Mouse (Mus musculus) inflammation-experienced regulatory T-cells, adult 16 weeks (primary cell): ENCODE measurements around the gene Col6a6. TPM values are rescaled to one million over a fixed set of nuclear protein-coding genes. Genes with fewer than 3 reads are reported as not detected.

Experiments used
- polyA plus RNA-seq: library from polyadenylated mRNA; unstranded; fragments of 100-300 nt; shearing (Covaris generic); gene quantifications from one replicate; pipeline ENCODE4 v1.2.1, GENCODE M21; 2017

Col6a6 gene
- not detected for polyA plus RNA-seq

GRCm38 (mm10) chr9:105827791-105828385, at the start of gene Col6a6:
Gene Col6a6, minus strand, starts transcription at chr9:105828160.

GRCm38 (mm10) chr9:105642460-105643371, 185.2 kb downstream of the Col6a6 start, which contains the start of gene Pik3r4:
Gene Pik3r4, plus strand, starts transcription at chr9:105642978.

Other genes starting within 250 kb of the Col6a6 start
- gene Pik3r4, start 185.2 kb downstream of the Col6a6 start, polyA plus RNA-seq = 55.7 TPM
- not detected for gene Col6a5, start 132.5 kb upstream of the Col6a6 start, polyA plus RNA-seq